Mouse (Mus musculus) liver, adult (tissue): ENCODE measurements at regions not wholly inside any gene's neighbourhood (a gene's known extent, or its start where the extent isn't known, plus 50 kb on each side); places are given as distances from the start of the nearest gene placed in this dataset.

Source experiments
- GATA4 ChIP-seq: IDR thresholded peaks from 2 replicates; pipeline ENCODE4 v1.6.1; 2014; ENCODE audit warnings: mild to moderate bottlenecking, low read length; ENCODE audit not compliant: insufficient replicate concordance

DNA sequence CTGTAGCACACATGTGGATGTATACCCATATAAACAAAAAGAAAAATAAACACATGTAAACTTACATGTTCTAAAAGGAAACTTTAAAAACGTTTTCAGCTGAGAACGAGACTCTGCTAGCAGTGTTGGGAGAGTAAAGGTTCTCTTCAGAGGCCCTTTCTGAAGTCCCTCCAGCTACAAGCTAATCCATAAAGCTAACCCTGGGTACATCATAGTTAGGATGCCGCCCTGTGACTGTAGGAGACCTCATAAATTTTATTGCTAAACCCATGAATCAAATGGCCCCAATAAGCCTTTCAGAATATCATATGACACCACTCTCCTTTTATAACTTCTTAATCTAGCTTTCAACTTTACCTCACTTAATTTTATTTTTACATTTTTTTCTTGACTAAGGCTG, 112.2 kb downstream of the Nfkbiz start:
- TF ChIP-seq GATA4: no peak

DNA sequence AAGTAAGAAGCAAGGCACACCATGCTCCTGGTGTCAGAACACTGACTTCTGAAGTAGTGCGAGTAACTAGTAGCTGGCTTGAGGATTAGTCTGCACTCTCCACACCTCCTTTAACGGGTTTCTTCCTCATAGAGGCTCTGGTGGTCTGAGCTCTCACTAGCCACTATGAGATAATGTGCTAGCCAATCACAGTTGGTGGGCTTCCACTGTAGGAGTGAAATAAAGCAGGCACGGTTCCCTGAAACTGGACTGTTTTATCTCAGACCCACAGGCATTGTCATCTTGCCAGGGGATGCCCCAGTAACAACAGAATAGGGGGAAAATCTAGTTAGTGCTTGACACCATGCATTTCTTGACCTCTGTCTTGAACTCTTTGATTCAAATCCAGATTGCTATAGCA, 118.3 kb downstream of the Nfkbiz start:
- no peak for TF ChIP-seq GATA4

- TF ChIP-seq GATA4: no peak
These were observed 128.7 kb downstream of the Nfkbiz start for GRCm38 (mm10) chr16:55710017-55710416.

GRCm38 (mm10) chr16:55706502-55706901, 132.2 kb downstream of the Nfkbiz start:
- TF ChIP-seq GATA4: no peak

DNA sequence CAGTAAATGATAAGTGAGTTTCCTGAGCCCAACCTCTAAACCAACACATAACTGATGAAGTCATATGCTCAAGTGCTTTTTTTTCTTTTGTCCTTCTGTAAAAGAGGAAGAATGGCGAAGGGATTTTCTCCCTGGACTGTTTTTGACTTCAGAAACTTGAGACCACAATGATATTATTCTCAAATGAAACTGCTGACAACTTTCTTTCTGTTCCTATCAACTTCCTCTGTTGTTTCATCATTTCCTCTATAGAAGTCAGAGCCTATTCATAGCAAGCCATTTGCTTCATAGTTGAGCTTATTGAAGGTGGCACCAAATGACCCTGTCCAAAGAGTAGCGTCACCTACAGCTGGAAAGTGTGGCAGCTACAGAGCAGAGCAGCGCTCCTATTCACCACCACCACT, 140.2 kb downstream of the Nfkbiz start:
- no peak for TF ChIP-seq GATA4

DNA sequence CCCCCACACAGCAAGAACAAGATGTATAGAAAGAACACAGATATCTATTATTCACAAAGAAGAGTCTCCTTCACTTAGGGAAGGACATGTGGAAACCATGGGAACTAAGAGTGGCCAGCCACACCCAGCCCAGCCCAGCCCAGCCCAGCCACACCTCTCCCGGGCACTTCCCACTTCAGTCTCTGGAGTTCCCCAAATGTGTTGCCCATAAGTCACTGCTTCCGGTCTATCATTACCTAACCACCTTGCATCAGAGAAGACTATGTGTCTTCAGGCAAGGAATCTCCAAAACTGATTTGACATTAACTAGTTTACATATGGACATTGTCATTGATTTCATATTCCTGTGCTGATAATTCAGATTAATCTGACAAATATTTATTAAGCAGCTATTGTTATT, 147.6 kb downstream of the Nfkbiz start:
- TF ChIP-seq GATA4: no peak

DNA sequence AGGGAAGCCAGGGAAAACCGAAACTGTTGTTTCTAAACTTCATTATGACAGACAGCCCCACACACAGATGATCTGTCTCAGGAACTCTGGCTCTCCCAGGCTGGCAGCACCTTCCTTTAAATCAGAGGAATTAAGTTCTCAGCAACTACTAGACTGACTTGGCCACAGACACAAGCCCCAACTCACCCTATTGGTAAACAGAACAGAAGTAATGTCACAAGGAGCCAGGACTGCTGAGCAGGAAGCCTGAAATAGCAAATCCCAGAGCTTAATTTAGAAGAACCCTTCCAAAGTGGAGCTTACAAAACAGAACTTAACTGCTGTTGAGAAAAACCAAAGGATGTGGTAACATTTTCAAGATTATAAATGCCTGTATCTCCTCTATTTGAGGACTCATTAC, 174.8 kb downstream of the Nfkbiz start:
- TF ChIP-seq GATA4: no peak

DNA sequence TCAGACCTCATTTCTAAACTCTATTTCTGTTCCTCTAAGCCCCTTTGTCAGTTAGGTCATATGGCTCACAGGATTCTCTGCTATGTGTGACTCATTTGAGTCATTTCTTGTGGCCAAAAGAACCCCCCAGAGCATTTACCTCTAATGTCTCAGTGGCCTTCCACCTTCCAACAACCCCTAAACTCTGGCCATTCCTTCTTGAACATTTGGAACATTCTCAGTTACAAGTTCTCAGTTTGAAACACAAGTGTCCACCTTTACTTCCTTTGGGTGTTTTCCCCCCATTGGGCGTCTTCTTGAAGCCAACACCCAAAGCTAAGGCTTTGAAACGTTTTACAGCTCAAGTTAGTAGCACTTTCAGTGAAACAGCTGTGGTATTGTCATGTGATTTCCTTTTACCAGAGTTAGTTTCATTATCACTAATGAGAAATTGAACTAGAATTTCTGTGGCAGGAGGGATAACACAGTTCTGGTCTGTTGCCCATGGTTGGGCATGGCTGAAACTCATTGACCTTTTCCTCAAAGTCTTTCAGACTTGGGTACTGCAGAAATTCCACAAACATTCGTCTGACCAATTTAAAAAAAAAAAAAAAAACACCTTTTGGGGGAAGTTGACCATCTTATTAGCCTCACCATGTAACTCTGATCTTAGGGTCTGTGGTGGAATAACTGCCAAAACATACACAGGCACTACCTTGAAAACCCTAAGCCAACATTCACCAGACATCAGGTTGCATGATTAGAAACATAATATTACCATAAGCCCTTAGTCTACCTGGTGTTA, 201.8 kb downstream of the Nfkbiz start:
- TF ChIP-seq GATA4: no peak

DNA sequence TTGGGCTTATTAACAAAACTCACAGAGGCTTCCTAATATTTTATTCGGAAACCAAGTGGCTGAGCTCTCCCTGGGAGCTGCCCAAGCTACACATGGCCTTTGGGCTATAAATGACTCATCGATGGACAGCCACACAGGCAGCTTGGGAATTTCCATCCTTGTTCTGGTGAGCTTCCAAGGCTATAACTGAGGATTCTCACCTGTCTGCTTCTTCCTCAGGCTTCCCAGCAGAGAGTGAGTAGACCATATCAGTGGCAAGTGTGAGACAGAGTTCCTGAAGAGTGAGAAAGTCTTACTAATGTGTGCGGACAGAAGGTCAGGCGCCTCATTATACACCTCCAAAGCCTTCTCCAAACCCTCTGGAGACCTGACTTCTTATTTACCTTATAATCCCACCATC, 202.5 kb downstream of the Nfkbiz start:
- no peak for TF ChIP-seq GATA4

DNA sequence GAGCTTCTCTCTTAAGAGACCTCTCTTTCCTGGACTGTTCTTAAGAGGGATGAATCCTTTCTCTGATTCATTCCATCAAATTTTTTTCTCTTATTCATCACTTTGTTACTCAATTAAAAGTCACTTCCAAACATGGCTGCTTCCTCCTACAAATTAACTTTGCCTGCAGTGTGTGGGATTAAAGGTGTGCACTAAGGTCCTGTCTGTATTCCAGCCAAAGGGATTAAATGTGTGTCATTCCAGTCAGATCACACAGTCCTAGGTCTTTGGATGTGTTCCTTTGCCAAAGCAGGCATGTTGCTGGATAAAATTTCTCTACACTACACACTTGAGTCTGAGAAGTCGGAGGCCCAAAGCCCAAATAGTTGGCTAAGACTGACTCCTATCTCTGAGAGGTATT, 204.0 kb downstream of the Nfkbiz start:
- no peak for TF ChIP-seq GATA4

- TF ChIP-seq GATA4: no peak
These were observed 206.5 kb downstream of the Nfkbiz start for GRCm38 (mm10) chr16:55632220-55632619.

DNA sequence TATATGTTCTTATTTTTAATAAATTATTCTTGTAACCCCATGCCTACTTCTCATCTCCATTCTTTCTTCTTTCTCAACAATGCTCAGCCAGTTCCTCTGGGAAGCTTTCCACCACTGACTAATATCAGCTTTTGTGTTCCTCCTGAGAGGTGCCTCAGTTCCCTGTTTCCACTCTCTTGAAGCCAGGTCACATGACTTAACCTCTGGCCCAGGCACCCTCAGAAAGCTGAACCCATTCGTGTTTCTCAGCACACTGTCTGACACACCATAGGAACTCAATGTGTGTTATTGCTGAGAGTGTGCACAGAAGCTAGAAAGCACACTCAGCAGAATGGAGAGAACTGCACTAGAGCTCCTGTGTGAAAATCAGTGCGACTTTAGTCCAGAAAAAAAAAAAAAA, 207.1 kb downstream of the Nfkbiz start:
- no peak for TF ChIP-seq GATA4

DNA sequence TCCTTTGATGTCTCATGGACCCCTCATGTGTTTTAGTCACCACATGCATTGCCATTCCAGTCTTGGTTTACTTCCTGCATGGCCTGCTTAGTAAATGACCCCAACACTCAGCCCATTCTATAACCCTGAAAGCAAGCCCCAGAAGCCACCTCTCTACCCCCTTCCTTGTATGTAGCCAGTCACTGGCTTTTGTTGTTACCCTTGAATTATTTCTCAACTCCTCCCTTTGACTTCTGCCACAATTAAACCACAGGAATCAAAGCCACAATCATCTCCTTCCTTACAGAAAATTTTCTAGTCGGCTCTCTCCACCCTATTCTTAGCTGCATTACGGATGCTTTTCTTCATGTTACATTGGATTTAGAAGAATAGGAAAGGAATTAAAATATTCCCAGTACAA, 207.7 kb downstream of the Nfkbiz start:
- no peak for TF ChIP-seq GATA4

GRCm38 (mm10) chr16:55627531-55627930, 211.2 kb downstream of the Nfkbiz start:
- no peak for TF ChIP-seq GATA4

DNA sequence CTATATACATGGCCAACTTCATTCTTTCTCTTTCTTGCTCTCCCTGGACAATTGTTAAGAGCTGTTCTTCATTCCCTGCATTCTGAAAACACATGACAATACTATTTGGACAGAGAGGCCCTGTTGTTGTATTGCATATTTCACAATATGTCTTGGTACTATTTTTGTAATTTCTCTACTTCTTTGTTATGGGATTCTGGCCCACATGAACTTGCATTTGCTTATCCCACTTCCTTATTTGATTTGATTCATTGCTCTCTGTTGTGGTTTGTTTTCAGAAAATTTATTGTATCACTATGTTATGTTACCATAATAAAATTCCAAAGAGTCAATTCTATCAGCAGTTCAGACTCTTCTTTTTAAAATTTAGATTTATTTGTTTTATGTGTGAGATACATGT, 215.3 kb downstream of the Nfkbiz start:
- no peak for TF ChIP-seq GATA4

DNA sequence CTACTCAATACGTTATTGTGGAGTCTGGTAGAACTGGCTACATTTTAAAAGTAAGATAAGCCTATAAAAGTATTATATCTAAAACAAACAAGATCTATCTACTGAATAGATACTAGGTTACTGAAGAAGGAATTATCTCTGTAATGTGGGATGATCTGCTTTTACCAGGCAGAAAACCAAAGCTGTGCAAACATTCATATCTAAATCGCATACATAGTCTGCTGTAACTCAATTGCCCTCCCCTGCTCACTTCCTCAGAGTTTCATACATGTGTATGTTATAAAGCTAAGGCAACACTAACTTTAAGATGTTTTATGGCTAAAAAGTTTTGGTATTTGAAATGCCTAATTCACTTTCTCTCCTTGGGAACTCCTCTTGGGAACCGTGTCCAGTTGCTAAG, 219.0 kb downstream of the Nfkbiz start:
- TF ChIP-seq GATA4: no peak

GRCm38 (mm10) chr16:55617958-55618357, 220.7 kb downstream of the Nfkbiz start:
- no peak for TF ChIP-seq GATA4
